Mouse (Mus musculus) layer of hippocampus, adult 8-10 months (tissue): ENCODE measurements around the gene Hspg2. TPM values are rescaled to one million over a fixed set of nuclear protein-coding genes. Genes with fewer than 3 reads are reported as not detected.
A peak's percentile ranks its signal among the peaks of the same experiment; 100 is the strongest.

Experiments
- DNase-seq, 2 experiments: peaks; one replicate each; pipeline ENCODE4 v3.0.0; 2022; ENCODE audit warnings: low spot score in 2 of 2
- total RNA-seq, 4 experiments: library from RNA; stranded (reverse); gene quantifications; 2 replicates each; pipeline ENCODE4 v1.2.4; 2022

Gene Hspg2
- total RNA-seq, 4 experiments from 2014 or later: 4.2 to 6.1 (median 5.6) TPM

- no peak for DNase-seq
These were observed 7.9 kb upstream of the Hspg2 start for GRCm38 (mm10) chr4:137460676-137461075.

GRCm38 (mm10) chr4:137461217-137461616 lies 7.4 kb upstream of the Hspg2 start:
- DNase-seq: no peak

- DNase-seq: no peak
These were observed 6.4 kb upstream of the Hspg2 start for GRCm38 (mm10) chr4:137461981-137462690.

- DNase-seq: no peak
These were observed 3.3 kb upstream of the Hspg2 start for GRCm38 (mm10) chr4:137465125-137465787.

- no peak for DNase-seq
These were observed 1.6 kb upstream of the Hspg2 start for GRCm38 (mm10) chr4:137466991-137467390.

GRCm38 (mm10) chr4:137467525-137467924 lies 1.0 kb upstream of the Hspg2 start:
- DNase-seq: no peak

- DNase-seq: no peak
These were observed 694 bp downstream of the Hspg2 start for GRCm38 (mm10) chr4:137469081-137469844.

- DNase-seq: no peak
These were observed 1.5 kb downstream of the Hspg2 start for GRCm38 (mm10) chr4:137469845-137470692.

- no peak for DNase-seq
These were observed 2.2 kb downstream of the Hspg2 start for GRCm38 (mm10) chr4:137470701-137471317.

GRCm38 (mm10) chr4:137471326-137471725 lies 2.8 kb downstream of the Hspg2 start:
- DNase-seq: no peak

GRCm38 (mm10) chr4:137473240-137473639 lies 4.7 kb downstream of the Hspg2 start:
- no peak for DNase-seq

GRCm38 (mm10) chr4:137473701-137474388 lies 5.3 kb downstream of the Hspg2 start:
- no peak for DNase-seq

- no peak for DNase-seq
These were observed 6.1 kb downstream of the Hspg2 start for GRCm38 (mm10) chr4:137474694-137475093.

- DNase-seq: no peak
These were observed 6.9 kb downstream of the Hspg2 start for GRCm38 (mm10) chr4:137475271-137476050.

- peak; percentile 58 to 59 for DNase-seq
These were observed 7.6 kb downstream of the Hspg2 start for GRCm38 (mm10) chr4:137476065-137476760.

- no peak for DNase-seq
These were observed 8.2 kb downstream of the Hspg2 start for GRCm38 (mm10) chr4:137476761-137477237.

GRCm38 (mm10) chr4:137477611-137478010 lies 9.0 kb downstream of the Hspg2 start:
- DNase-seq: no peak

- DNase-seq: no peak
These were observed 9.7 kb downstream of the Hspg2 start for GRCm38 (mm10) chr4:137478306-137478705.

GRCm38 (mm10) chr4:137479757-137480156 lies 11.2 kb downstream of the Hspg2 start:
- no peak for DNase-seq
